In genomic region chr10:111472686-111473510, GRCm38 (mm10) we compare ENCODE assay signal across 8 mouse cellular contexts. TPM values are rescaled to one million over a fixed set of nuclear protein-coding genes. Genes with fewer than 3 reads are reported as not detected.
A peak's percentile ranks its signal among the peaks of the same experiment; 100 is the strongest.
DNase-seq lines count a peak whose midpoint lies in the region; ATAC-seq and TF ChIP-seq lines count a peak whose summit lies in the region.

TSS of gene Nap1l1 (plus strand) at chr10:111473223.

- H3K4me1 ChIP-seq in E14TG2a.4 (replicated peaks; ENCODE audit: low read depth, low read length) = peaks cover 44% of the 10 kb centered on the region
- peaks cover 38% of the 10 kb centered on the region for H3K4me1 ChIP-seq in forebrain, embryonic 12.5 days
- H3K4me1 ChIP-seq in heart, postnatal 0 days (ENCODE audit: control insufficient read depth, insufficient read depth) = peaks cover 9% of the 10 kb centered on the region
- H3K4me1 ChIP-seq in liver, embryonic 16.5 days (ENCODE audit: control insufficient read depth, low read depth, low read length) = peaks cover 14% of the 10 kb centered on the region
- H3K4me1 ChIP-seq in neural tube, embryonic 13.5 days (replicated peaks) = peaks cover 47% of the 10 kb centered on the region
- peaks cover 7% of the 10 kb centered on the region for H3K4me1 ChIP-seq in testis, adult 2 months (ENCODE audit: control insufficient read depth, insufficient read depth, low read length)

- TF ChIP-seq CTCF in E14TG2a.4 (conservative IDR thresholded peaks at IDR 0.05; ENCODE audit: low read length) = no peak
- no peak for TF ChIP-seq CTCF in heart, postnatal 0 days (IDR thresholded peaks at IDR 0.05; ENCODE audit: low read depth)
- no peak for TF ChIP-seq CTCF in testis, adult 2 months (IDR thresholded peaks at IDR 0.05; ENCODE audit: control insufficient read depth, insufficient read depth, insufficient replicate concordance, low read depth, low read length)

- H3K27me3 ChIP-seq in E14TG2a.4 (ENCODE audit: insufficient read depth, low read length) = no peaks in the 10 kb centered on the region
- no peaks in the 10 kb centered on the region for H3K27me3 ChIP-seq in forebrain, embryonic 12.5 days
- no peaks in the 10 kb centered on the region for H3K27me3 ChIP-seq in heart, postnatal 0 days (ENCODE audit: control insufficient read depth, insufficient read depth, low read length)
- H3K27me3 ChIP-seq in liver, embryonic 16.5 days (ENCODE audit: control insufficient read depth, insufficient read depth, low read depth, low read length) = no peaks in the 10 kb centered on the region
- no peaks in the 10 kb centered on the region for H3K27me3 ChIP-seq in neural tube, embryonic 13.5 days
- no peaks in the 10 kb centered on the region for H3K27me3 ChIP-seq in testis, adult 2 months (ENCODE audit: control insufficient read depth, insufficient read depth, low read length)

- peak within 1 kb of the TSS; percentile 87 for H3K4me3 ChIP-seq in E14TG2a.4 (replicated peaks; ENCODE audit: low read length)
- H3K4me3 ChIP-seq in forebrain, embryonic 12.5 days (replicated peaks) = peak within 1 kb of the TSS; percentile 98
- H3K4me3 ChIP-seq in heart, postnatal 0 days (ENCODE audit: low read depth, low read length) = peak within 1 kb of the TSS; percentile 79
- H3K4me3 ChIP-seq in liver, embryonic 16.5 days (ENCODE audit: low read depth, low read length) = peak within 1 kb of the TSS; percentile 86
- H3K4me3 ChIP-seq in neural tube, embryonic 13.5 days = peak within 1 kb of the TSS; percentile 91
- H3K4me3 ChIP-seq in testis, adult 2 months (ENCODE audit: control insufficient read depth, low read depth, low read length) = peak within 1 kb of the TSS; percentile 99

- H3K9me3 ChIP-seq in E14TG2a.4 (ENCODE audit: low read length) = no peaks in the 10 kb centered on the region
- no peaks in the 10 kb centered on the region for H3K9me3 ChIP-seq in forebrain, embryonic 12.5 days
- no peaks in the 10 kb centered on the region for H3K9me3 ChIP-seq in heart, postnatal 0 days (replicated peaks; ENCODE audit: control insufficient read depth, low read length)
- no peaks in the 10 kb centered on the region for H3K9me3 ChIP-seq in liver, embryonic 16.5 days (replicated peaks; ENCODE audit: control insufficient read depth, low read length)
- no peaks in the 10 kb centered on the region for H3K9me3 ChIP-seq in neural tube, embryonic 13.5 days

- H3K27ac ChIP-seq in forebrain, embryonic 12.5 days = peak within 1 kb of the TSS; percentile 99
- H3K27ac ChIP-seq in heart, postnatal 0 days (ENCODE audit: low read depth) = peak within 1 kb of the TSS; percentile 73
- peak within 1 kb of the TSS; percentile 74 for H3K27ac ChIP-seq in liver, embryonic 16.5 days (ENCODE audit: low read length)
- H3K27ac ChIP-seq in neural tube, embryonic 13.5 days (replicated peaks) = peak within 1 kb of the TSS; percentile 99
- peak within 1 kb of the TSS; percentile 92 for H3K27ac ChIP-seq in testis, adult 2 months (ENCODE audit: control insufficient read depth, insufficient read depth, low read depth, low read length)

- no peak for TF ChIP-seq EP300 in heart, postnatal 0 days (IDR thresholded peaks at IDR 0.05; ENCODE audit: low read depth)

- peak; percentile 95 for DNase-seq in c-Kit-positive CD71-positive TER-119-positive erythroid progenitor cells, embryonic 14.5 days (ENCODE audit: low spot score)
- DNase-seq in heart, postnatal 0 days (ENCODE audit: low spot score) = peak; percentile 97
- peak; percentile 96 to 97 for DNase-seq in kidney, postnatal 4 days

- ATAC-seq in forebrain, embryonic 12.5 days (ENCODE audit: low FRiP score) = peak; percentile 100
- ATAC-seq in heart, postnatal 0 days (ENCODE audit: insufficient read depth, low read depth) = peak; percentile 99
- ATAC-seq in liver, embryonic 16.5 days (ENCODE audit: low read depth) = peak; percentile 98
- peak; percentile 100 for ATAC-seq in neural tube, embryonic 13.5 days (ENCODE audit: low read depth)

- WGBS in forebrain, embryonic 12.5 days = 0% methylated on average over 69 of the region's 80 CpGs
- 2% methylated on average over 52 of the region's 80 CpGs for WGBS in heart, postnatal 0 days
- 4% methylated on average over 72 of the region's 80 CpGs for WGBS in liver, embryonic 16.5 days (ENCODE audit: insufficient replicate concordance)
- under 1% methylated on average over 80 of the region's 80 CpGs for WGBS in neural tube, embryonic 13.5 days

- peak; percentile 70 for TF ChIP-seq POLR2A in testis, adult 2 months (IDR thresholded peaks at IDR 0.05; ENCODE audit: control insufficient read depth, low read depth, low read length)

- H3K9ac ChIP-seq in forebrain, embryonic 12.5 days = peak within 1 kb of the TSS; percentile 98
- H3K9ac ChIP-seq in heart, postnatal 0 days (replicated peaks; ENCODE audit: low read depth, low read length) = peak within 1 kb of the TSS; percentile 75
- peak within 1 kb of the TSS; percentile 92 for H3K9ac ChIP-seq in liver, embryonic 16.5 days (ENCODE audit: low read depth, low read length)
- peak within 1 kb of the TSS; percentile 98 for H3K9ac ChIP-seq in neural tube, embryonic 13.5 days

- peak within 1 kb of the TSS; percentile 66 for H3K4me2 ChIP-seq in forebrain, embryonic 12.5 days
- H3K4me2 ChIP-seq in heart, postnatal 0 days (ENCODE audit: low read depth, low read length) = peak within 1 kb of the TSS; percentile 91
- peak within 1 kb of the TSS; percentile 79 for H3K4me2 ChIP-seq in liver, embryonic 16.5 days (ENCODE audit: low read depth, low read length)
- H3K4me2 ChIP-seq in neural tube, embryonic 13.5 days = peak within 1 kb of the TSS; percentile 67

- peaks cover 33% of the 10 kb centered on the region for H3K36me3 ChIP-seq in E14TG2a.4 (ENCODE audit: insufficient read depth, low read length)
- peaks cover 3% of the 10 kb centered on the region for H3K36me3 ChIP-seq in forebrain, embryonic 12.5 days (replicated peaks)
- H3K36me3 ChIP-seq in heart, postnatal 0 days (replicated peaks; ENCODE audit: control insufficient read depth, insufficient read depth, low read length) = no peaks in the 10 kb centered on the region
- no peaks in the 10 kb centered on the region for H3K36me3 ChIP-seq in liver, embryonic 16.5 days (ENCODE audit: control insufficient read depth, insufficient read depth)
- H3K36me3 ChIP-seq in neural tube, embryonic 13.5 days = 0 out of 2 replicates have a peak, but pooled peaks cover 3% of the 10 kb centered on the region
- no peaks in the 10 kb centered on the region for H3K36me3 ChIP-seq in testis, adult 2 months (ENCODE audit: control insufficient read depth, insufficient read depth, low read length)

RNA-seq across cellular contexts. Expression of gene Nap1l1, which starts in this region (rescaled TPM):
- 348 and 361 TPM in 2 replicates for polyA plus RNA-seq in forebrain, embryonic 12.5 days (2016; fragmentation: Nextera tagmentation; extraction: Ambion mirVana)
- total RNA-seq in heart, postnatal 0 days (2014; rRNA removed; ENCODE audit: low replicate concordance) = 15.5 and 22.8 TPM in 2 replicates
- polyA plus RNA-seq in heart, postnatal 0 days (2015; fragmentation: Nextera tagmentation; extraction: Ambion mirVana) = 64.2 and 64.5 TPM in 2 replicates
- 67.0 and 76.2 TPM in 2 replicates for polyA plus RNA-seq in liver, embryonic 16.5 days (2015; fragmentation: Nextera tagmentation; extraction: Ambion mirVana)
- polyA plus RNA-seq in neural tube, embryonic 13.5 days (2015; fragmentation: Nextera tagmentation; extraction: Ambion mirVana) = 195 and 201 TPM in 2 replicates
- 16.4 and 23.5 TPM in 2 replicates for polyA plus RNA-seq in testis, adult 2 months (2012; rRNA removed)

Comparison
In these comparisons a context has a peak if more than half of its experiments do, and no peak if none do; other contexts are left out.
1. Peak in every context shown above with its lines: DNase-seq, ATAC-seq, H3K4me3 ChIP-seq and H3K27ac ChIP-seq.